In the genomic region with DNA sequence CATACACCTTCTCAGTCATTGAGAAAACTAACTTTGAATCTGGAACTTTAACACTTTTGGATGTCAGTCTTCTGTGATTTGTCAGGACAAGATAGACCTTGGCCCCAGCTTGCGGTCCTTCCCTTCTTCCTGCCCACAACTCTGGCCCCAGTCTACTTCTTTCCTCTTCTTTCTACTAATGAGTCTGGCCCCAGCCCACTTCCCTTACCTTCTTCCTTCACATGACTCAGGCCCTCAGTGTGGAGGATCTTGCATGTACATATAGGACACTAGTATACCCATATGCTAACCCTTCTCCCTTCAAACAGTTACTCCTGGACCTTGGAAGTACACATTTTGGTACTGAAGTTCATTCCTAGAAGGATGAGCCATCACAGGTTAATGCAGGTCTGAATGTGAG, we compare ENCODE assay signal across 19 mouse cellular contexts.
"Had no signal": no experiment of that assay in that cellular context is flagged by ENCODE, and none has a peak within 500 bp of the region (broad histone marks: within the 10 kb centered on the region; RNA-seq: fewer than 3 reads in every experiment).

No protein-coding gene starts in this region.

- H3K27ac ChIP-seq: limb, embryonic 13.5 days; liver, embryonic 13.5 days; midbrain, embryonic 12.5 days; neural tube, embryonic 13.5 days; stomach, embryonic 15.5 days had no signal

- H3K4me1 ChIP-seq: midbrain, embryonic 12.5 days; neural tube, embryonic 13.5 days; stomach, embryonic 15.5 days had no signal

- H3K9ac ChIP-seq: limb, embryonic 13.5 days; liver, embryonic 13.5 days; midbrain, embryonic 12.5 days; neural tube, embryonic 13.5 days; stomach, embryonic 15.5 days had no signal

- ATAC-seq: intestine, postnatal 0 days; lung, postnatal 0 days; midbrain, embryonic 16.5 days had no signal

- H3K36me3 ChIP-seq: limb, embryonic 13.5 days; liver, embryonic 13.5 days; midbrain, embryonic 12.5 days; neural tube, embryonic 13.5 days; stomach, embryonic 15.5 days had no signal

- H3K4me3 ChIP-seq: limb, embryonic 13.5 days; liver, embryonic 13.5 days; megakaryocyte, embryonic 14.5 days; midbrain, embryonic 12.5 days; neural tube, embryonic 13.5 days; stomach, embryonic 15.5 days had no signal

- H3K27me3 ChIP-seq: limb, embryonic 13.5 days; liver, embryonic 13.5 days; megakaryocyte, embryonic 14.5 days; midbrain, embryonic 12.5 days; neural tube, embryonic 13.5 days; stomach, embryonic 15.5 days had no signal

- DNase-seq: kidney, adult 8-10 months; kidney, postnatal 36 days; layer of hippocampus, adult 9-11 months; layer of hippocampus, postnatal 36 days; left cerebral cortex, postnatal 4 days; liver, embryonic 13.5 days; lung, adult 2 months; lung, postnatal 36 days; right cerebral cortex, postnatal 14 days; thymus, adult 2 months; thymus, postnatal 25 days had no signal
